19 mouse cellular contexts compared by ENCODE assay signal in genomic region chr3:36480486-36480885, GRCm38 (mm10). TPM values are rescaled to one million over a fixed set of nuclear protein-coding genes. Genes with fewer than 3 reads are reported as not detected.
DNase-seq lines count a peak whose midpoint lies in the region; TF ChIP-seq lines count a peak whose summit lies in the region.
"Had no signal": no experiment of that assay in that cellular context is flagged by ENCODE, and none has a peak within 500 bp of the region (broad histone marks: within the 10 kb centered on the region; RNA-seq: fewer than 3 reads in every experiment).

No protein-coding gene starts in this region.

- no peaks in the 10 kb centered on the region for H3K9me3 ChIP-seq in heart, embryonic 10.5 days
- H3K9me3 ChIP-seq: hindbrain, embryonic 13.5 days; limb, embryonic 12.5 days; liver, embryonic 15.5 days had no signal

- TF ChIP-seq CTCF in kidney, adult 2 months (conservative IDR thresholded peaks at IDR 0.05; ENCODE audit: insufficient read depth, insufficient read length, low read depth, low read length), result no peak

- no peaks in the 10 kb centered on the region for H3K36me3 ChIP-seq in heart, embryonic 10.5 days
- no peaks in the 10 kb centered on the region for H3K36me3 ChIP-seq in kidney, adult 2 months (ENCODE audit: control insufficient read depth, insufficient read depth, low read length)
- H3K36me3 ChIP-seq: hindbrain, embryonic 13.5 days; limb, embryonic 12.5 days; liver, embryonic 15.5 days had no signal

- peaks cover 40% of the 10 kb centered on the region for H3K4me1 ChIP-seq in heart, embryonic 10.5 days
- peaks cover 9% of the 10 kb centered on the region for H3K4me1 ChIP-seq in kidney, adult 2 months (ENCODE audit: control insufficient read depth, insufficient read depth, low read length)

- H3K27me3 ChIP-seq in heart, embryonic 10.5 days (ENCODE audit: insufficient read depth, poor library complexity, severe bottlenecking), result no peaks in the 10 kb centered on the region
- H3K27me3 ChIP-seq in kidney, adult 2 months (replicated peaks; ENCODE audit: control insufficient read depth, insufficient read depth, low read length), result no peaks in the 10 kb centered on the region
- H3K27me3 ChIP-seq: CH12.LX; limb, embryonic 12.5 days; liver, embryonic 15.5 days had no signal

- no peak for DNase-seq in heart, embryonic 10.5 days (ENCODE audit: low spot score)
- no peak for DNase-seq in heart, postnatal 36 days
- DNase-seq in kidney, adult 2 months, result peak; percentile 33
- DNase-seq in kidney, postnatal 14 days, result no peak
- peak; percentile 52 for DNase-seq in 3T3-L1 (ENCODE audit: low read depth, low spot score)
- peak; percentile 9 for DNase-seq in 416B (ENCODE audit: low read depth)
- DNase-seq in cerebellum, postnatal 25 days, result no peak
- DNase-seq: cerebellum, adult 9-10 months; kidney, postnatal 10 days; midbrain, embryonic 14.5 days had no signal

- no peak for TF ChIP-seq POLR2A in kidney, adult 2 months (IDR thresholded peaks at IDR 0.05; ENCODE audit: low read depth, low read length)

- peak overlapping the region; percentile 92; the same call in 1 of the 2 replicates for H3K27ac ChIP-seq in heart, embryonic 10.5 days
- no peak overlapping the region for H3K27ac ChIP-seq in kidney, adult 2 months (ENCODE audit: insufficient read depth, low read depth, low read length)
- H3K27ac ChIP-seq: hindbrain, embryonic 13.5 days; limb, embryonic 12.5 days; liver, embryonic 15.5 days; stomach, postnatal 0 days had no signal

- intact Hi-C loops in heart, postnatal 36 days (cut with DNase I), result no loop called here

- WGBS in heart, embryonic 10.5 days, result 77% methylated on average over 2 of the region's 2 CpGs
- 28% methylated on average over 2 of the region's 2 CpGs for WGBS in kidney, adult 2 months

- no peak overlapping the region for H3K4me3 ChIP-seq in heart, embryonic 10.5 days
- H3K4me3 ChIP-seq in kidney, adult 2 months (ENCODE audit: insufficient read depth, low read depth, low read length), result no peak overlapping the region
- H3K4me3 ChIP-seq: hindbrain, embryonic 13.5 days; limb, embryonic 12.5 days; liver, embryonic 15.5 days had no signal

RNA-seq across cellular contexts. Expression of gene 1810062G17Rik, which starts 4.7 kb away (rescaled TPM):
- polyA plus RNA-seq in heart, embryonic 10.5 days (2016; fragmentation: Nextera tagmentation; extraction: Ambion mirVana), result 0.90 and 0.93 TPM in 2 replicates
- total RNA-seq in heart, postnatal 36 days (2021), result under 1 TPM in 1 of 2 experiments, not detected in 1; 0.30 TPM
- 0.58 and 0.80 TPM in 2 replicates for polyA plus RNA-seq in kidney, adult 2 months (2012; rRNA removed)
- total RNA-seq: gastrocnemius, adult 8-10 months had no signal
- polyA plus RNA-seq: hindbrain, embryonic 13.5 days had no signal

RNA-seq across cellular contexts. Expression of gene Anxa5, which starts 4.8 kb away (rescaled TPM):
- 293 and 360 TPM in 2 replicates for polyA plus RNA-seq in heart, embryonic 10.5 days (2016; fragmentation: Nextera tagmentation; extraction: Ambion mirVana)
- 100 to 1,000 TPM; 140 to 143 TPM for total RNA-seq in heart, postnatal 36 days (2021)
- polyA plus RNA-seq in kidney, adult 2 months (2012; rRNA removed), result 300 and 316 TPM in 2 replicates

RNA-seq across cellular contexts. Expression of gene Gm11549, which starts 41.1 kb away (rescaled TPM):
- not detected in 2 replicates for polyA plus RNA-seq in heart, embryonic 10.5 days (2016; fragmentation: Nextera tagmentation; extraction: Ambion mirVana)
- not detected for total RNA-seq in heart, postnatal 36 days (2021)
- not detected in 2 replicates for polyA plus RNA-seq in kidney, adult 2 months (2012; rRNA removed)
- total RNA-seq: adrenal gland, postnatal 36 days; CH12.LX; gastrocnemius, adult 8-10 months; megakaryocyte progenitor cell, adult 5-6 weeks; neutrophil, adult 5-6 weeks had no signal
- polyA plus RNA-seq: liver, embryonic 15.5 days had no signal

Comparison
In these comparisons a context has a peak if more than half of its experiments do, and no peak if none do; other contexts are left out.
1. DNase-seq: peak in kidney, adult 2 months (single experiment), 3T3-L1 (single experiment) and 416B (single experiment); none in heart, embryonic 10.5 days (single experiment), heart, postnatal 36 days (0 of 2), kidney, postnatal 14 days (single experiment) and cerebellum, postnatal 25 days (0 of 2).